Mouse (Mus musculus) brain, embryonic 14.5 days (tissue): ENCODE data around the gene Znhit6.

Experiments
- CTCF ChIP-seq: fragments of 200-500 bp; IDR thresholded peaks from 2 replicates; pipeline ENCODE4 v1.5.1; 2012; ENCODE audit warnings: inconsistent platforms, mild to moderate bottlenecking, moderate library complexity, borderline replicate concordance; ENCODE audit not compliant: insufficient read depth, insufficient read length; ENCODE audit errors: extremely low read depth
- POLR2A ChIP-seq: fragments of 200-500 bp; IDR thresholded peaks from 2 replicates; pipeline ENCODE4 v1.6.1; 2012; ENCODE audit warnings: mild to moderate bottlenecking, inconsistent platforms, borderline replicate concordance; ENCODE audit not compliant: poor library complexity, insufficient read depth, insufficient read length, severe bottlenecking; ENCODE audit errors: extremely low read depth

DNA sequence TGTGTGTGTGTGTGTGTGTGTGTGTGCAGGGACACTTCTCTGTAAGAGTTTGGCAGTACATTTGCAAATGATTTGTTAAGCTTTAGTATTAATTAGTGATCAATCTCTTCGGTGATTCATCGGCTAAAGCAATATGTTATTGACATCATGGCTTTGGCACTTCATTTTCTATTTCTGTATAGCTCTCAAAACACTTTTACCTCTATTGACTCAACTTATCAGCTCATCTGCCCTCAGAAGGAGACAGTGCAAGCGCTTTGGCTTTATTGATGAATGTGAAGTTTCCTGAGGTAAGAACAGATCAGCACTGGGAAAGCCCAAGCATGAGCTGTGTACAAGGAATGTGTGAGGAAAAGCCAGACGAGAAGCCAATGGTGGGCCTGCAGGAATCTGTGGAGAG is 45.2 kb downstream of the Znhit6 start:
- TF ChIP-seq CTCF = no peak
- TF ChIP-seq POLR2A = no peak
